ENCODE assay signal across 7 mouse cellular contexts in genomic region chr13:34038056-34038432, GRCm38 (mm10). TPM values are rescaled to one million over a fixed set of nuclear protein-coding genes. Genes with fewer than 3 reads are reported as not detected.
DNase-seq lines count a peak whose midpoint lies in the region; ATAC-seq and TF ChIP-seq lines count a peak whose summit lies in the region.

No protein-coding gene starts in this region.

- DNase-seq in neural tube, embryonic 11.5 days (ENCODE audit: low spot score), result no peak
- DNase-seq in neural tube, embryonic 10.5 days (ENCODE audit: extremely low spot score, low spot score), result no peak
- DNase-seq in urinary bladder, adult 2 months (ENCODE audit: low spot score), result no peak
- DNase-seq in cerebellum, postnatal 36 days, result no peak

- peak; percentile 32; the same call in 1 of the 2 replicates for ATAC-seq in neural tube, embryonic 11.5 days (ENCODE audit: insufficient read depth, low FRiP score, low TSS enrichment)
- no peak for ATAC-seq in embryonic facial prominence, embryonic 13.5 days (ENCODE audit: insufficient number of reproducible peaks, insufficient read depth, low FRiP score, low TSS enrichment, low read depth)
- ATAC-seq in intestine, postnatal 0 days, result no peak
- peak; percentile 19; the same call in 1 of the 2 replicates for ATAC-seq in neural tube, embryonic 14.5 days (ENCODE audit: low read depth)

- H3K4me1 ChIP-seq in neural tube, embryonic 11.5 days (ENCODE audit: control insufficient read depth, insufficient read depth, low read length), result peaks cover 9% of the 10 kb centered on the region; the same call in 1 of the 2 replicates
- peaks cover 14% of the 10 kb centered on the region for H3K4me1 ChIP-seq in embryonic facial prominence, embryonic 13.5 days
- 0 out of 2 replicates have a peak, but pooled peaks cover 7% of the 10 kb centered on the region for H3K4me1 ChIP-seq in intestine, postnatal 0 days (replicated peaks; ENCODE audit: control insufficient read depth, insufficient read depth, low read length)
- peaks cover 9% of the 10 kb centered on the region for H3K4me1 ChIP-seq in neural tube, embryonic 14.5 days (ENCODE audit: control insufficient read depth, insufficient read depth, low read length)

- no peaks in the 10 kb centered on the region for H3K9me3 ChIP-seq in neural tube, embryonic 11.5 days (ENCODE audit: control insufficient read depth, low read length)
- H3K9me3 ChIP-seq in embryonic facial prominence, embryonic 13.5 days, result no peaks in the 10 kb centered on the region; the same call in 1 of the 2 replicates
- H3K9me3 ChIP-seq in intestine, postnatal 0 days (ENCODE audit: control insufficient read depth), result no peaks in the 10 kb centered on the region
- no peaks in the 10 kb centered on the region for H3K9me3 ChIP-seq in neural tube, embryonic 14.5 days (ENCODE audit: control insufficient read depth, low read length)

- H3K4me2 ChIP-seq in neural tube, embryonic 11.5 days (ENCODE audit: low read depth), result peak overlapping the region; percentile 51
- H3K4me2 ChIP-seq in embryonic facial prominence, embryonic 13.5 days, result peak overlapping the region; percentile 78
- H3K4me2 ChIP-seq in intestine, postnatal 0 days (replicated peaks; ENCODE audit: low read depth), result peak overlapping the region; percentile 86
- peak overlapping the region; percentile 91 for H3K4me2 ChIP-seq in neural tube, embryonic 14.5 days (ENCODE audit: low read depth, low read length)

- 61% methylated on average over 5 of the region's 5 CpGs for WGBS in neural tube, embryonic 11.5 days
- WGBS in embryonic facial prominence, embryonic 13.5 days, result 34% methylated on average over 5 of the region's 5 CpGs
- WGBS in intestine, postnatal 0 days, result 24% methylated on average over 5 of the region's 5 CpGs
- 35% methylated on average over 5 of the region's 5 CpGs for WGBS in neural tube, embryonic 14.5 days

- peak overlapping the region; percentile 64 for H3K4me3 ChIP-seq in neural tube, embryonic 11.5 days (ENCODE audit: low read depth, low read length)
- H3K4me3 ChIP-seq in embryonic facial prominence, embryonic 13.5 days, result peak overlapping the region; percentile 75
- peak overlapping the region; percentile 87 for H3K4me3 ChIP-seq in intestine, postnatal 0 days (ENCODE audit: low read depth, low read length)
- peak overlapping the region; percentile 69 for H3K4me3 ChIP-seq in neural tube, embryonic 14.5 days (ENCODE audit: low read depth, low read length)

- H3K36me3 ChIP-seq in neural tube, embryonic 11.5 days (ENCODE audit: control insufficient read depth, insufficient read depth, low read length), result no peaks in the 10 kb centered on the region
- H3K36me3 ChIP-seq in embryonic facial prominence, embryonic 13.5 days, result peaks cover 11% of the 10 kb centered on the region
- H3K36me3 ChIP-seq in intestine, postnatal 0 days (ENCODE audit: control insufficient read depth, insufficient read depth), result peaks cover 8% of the 10 kb centered on the region; the same call in 1 of the 2 replicates
- H3K36me3 ChIP-seq in neural tube, embryonic 14.5 days (ENCODE audit: control insufficient read depth, insufficient read depth, low read length), result 0 out of 2 replicates have a peak, but pooled peaks cover 7% of the 10 kb centered on the region

- no peak for TF ChIP-seq CTCF in intestine, postnatal 0 days (IDR thresholded peaks at IDR 0.05; ENCODE audit: low read depth)

- no peaks in the 10 kb centered on the region for H3K27me3 ChIP-seq in neural tube, embryonic 11.5 days (ENCODE audit: control insufficient read depth, insufficient read depth, low read length)
- no peaks in the 10 kb centered on the region for H3K27me3 ChIP-seq in embryonic facial prominence, embryonic 13.5 days
- no peaks in the 10 kb centered on the region for H3K27me3 ChIP-seq in intestine, postnatal 0 days (replicated peaks; ENCODE audit: control insufficient read depth, insufficient read depth, low read length)
- H3K27me3 ChIP-seq in neural tube, embryonic 14.5 days (ENCODE audit: control insufficient read depth, insufficient read depth, low read length), result no peaks in the 10 kb centered on the region

- H3K27ac ChIP-seq in neural tube, embryonic 11.5 days (ENCODE audit: low read depth, low read length), result 0 out of 2 replicates have a peak overlapping the region, but pooled peaks have one; percentile 54
- peak overlapping the region; percentile 83 for H3K27ac ChIP-seq in embryonic facial prominence, embryonic 13.5 days
- H3K27ac ChIP-seq in intestine, postnatal 0 days (ENCODE audit: low read depth, low read length), result peak overlapping the region; percentile 60
- peak overlapping the region; percentile 83 for H3K27ac ChIP-seq in neural tube, embryonic 14.5 days (ENCODE audit: low read depth, low read length)

- peak overlapping the region; percentile 88 for H3K9ac ChIP-seq in neural tube, embryonic 11.5 days (ENCODE audit: low read length)
- peak overlapping the region; percentile 87 for H3K9ac ChIP-seq in embryonic facial prominence, embryonic 13.5 days
- H3K9ac ChIP-seq in intestine, postnatal 0 days (ENCODE audit: low read depth, low read length), result peak overlapping the region; percentile 89
- peak overlapping the region; percentile 91 for H3K9ac ChIP-seq in neural tube, embryonic 14.5 days (replicated peaks; ENCODE audit: low read depth, low read length)

RNA-seq across cellular contexts. Expression of gene Bphl, which starts 0.6 kb away (rescaled TPM):
- 26.5 and 30.0 TPM in 2 replicates for polyA plus RNA-seq in neural tube, embryonic 11.5 days (2014; fragmentation: Nextera tagmentation; extraction: Ambion mirVana)
- polyA plus RNA-seq in embryonic facial prominence, embryonic 13.5 days (2015; fragmentation: Nextera tagmentation; extraction: Ambion mirVana), result 50.8 and 53.9 TPM in 2 replicates
- 51.5 and 58.2 TPM in 2 replicates for polyA plus RNA-seq in intestine, postnatal 0 days (2015; fragmentation: Nextera tagmentation; extraction: Ambion mirVana)
- polyA plus RNA-seq in neural tube, embryonic 14.5 days (2014; fragmentation: Nextera tagmentation; extraction: Ambion mirVana), result 41.3 and 41.6 TPM in 2 replicates
- 51.3 and 71.5 TPM in 2 replicates for polyA plus RNA-seq in urinary bladder, adult 2 months (2012; rRNA removed)

RNA-seq across cellular contexts. Expression of gene Serpinb6a, which starts 35.5 kb away (rescaled TPM):
- polyA plus RNA-seq in neural tube, embryonic 11.5 days (2014; fragmentation: Nextera tagmentation; extraction: Ambion mirVana), result 29.7 and 33.8 TPM in 2 replicates
- 71.2 and 74.5 TPM in 2 replicates for polyA plus RNA-seq in embryonic facial prominence, embryonic 13.5 days (2015; fragmentation: Nextera tagmentation; extraction: Ambion mirVana)
- polyA plus RNA-seq in intestine, postnatal 0 days (2015; fragmentation: Nextera tagmentation; extraction: Ambion mirVana), result 364 and 373 TPM in 2 replicates
- 39.3 and 53.2 TPM in 2 replicates for polyA plus RNA-seq in neural tube, embryonic 14.5 days (2014; fragmentation: Nextera tagmentation; extraction: Ambion mirVana)
- polyA plus RNA-seq in urinary bladder, adult 2 months (2012; rRNA removed), result 206 and 225 TPM in 2 replicates

RNA-seq across cellular contexts. Expression of gene Ripk1, which starts 35.9 kb away (rescaled TPM):
- polyA plus RNA-seq in neural tube, embryonic 11.5 days (2014; fragmentation: Nextera tagmentation; extraction: Ambion mirVana), result 8.2 and 9.0 TPM in 2 replicates
- polyA plus RNA-seq in embryonic facial prominence, embryonic 13.5 days (2015; fragmentation: Nextera tagmentation; extraction: Ambion mirVana), result 14.8 and 17.3 TPM in 2 replicates
- 25.0 and 27.7 TPM in 2 replicates for polyA plus RNA-seq in intestine, postnatal 0 days (2015; fragmentation: Nextera tagmentation; extraction: Ambion mirVana)
- polyA plus RNA-seq in neural tube, embryonic 14.5 days (2014; fragmentation: Nextera tagmentation; extraction: Ambion mirVana), result 5.2 and 7.9 TPM in 2 replicates
- polyA plus RNA-seq in urinary bladder, adult 2 months (2012; rRNA removed), result 8.9 and 15.2 TPM in 2 replicates

RNA-seq across cellular contexts. Expression of gene Tubb2a, which starts 39.8 kb away (rescaled TPM):
- polyA plus RNA-seq in neural tube, embryonic 11.5 days (2014; fragmentation: Nextera tagmentation; extraction: Ambion mirVana), result 454 and 539 TPM in 2 replicates
- polyA plus RNA-seq in embryonic facial prominence, embryonic 13.5 days (2015; fragmentation: Nextera tagmentation; extraction: Ambion mirVana), result 133 and 136 TPM in 2 replicates
- polyA plus RNA-seq in intestine, postnatal 0 days (2015; fragmentation: Nextera tagmentation; extraction: Ambion mirVana), result 218 and 292 TPM in 2 replicates
- 2,423 and 2,884 TPM in 2 replicates for polyA plus RNA-seq in neural tube, embryonic 14.5 days (2014; fragmentation: Nextera tagmentation; extraction: Ambion mirVana)
- 140 and 213 TPM in 2 replicates for polyA plus RNA-seq in urinary bladder, adult 2 months (2012; rRNA removed)

Comparison
In these comparisons a context has a peak if more than half of its experiments do, and no peak if none do; other contexts are left out.
1. ATAC-seq: peak in neural tube, embryonic 11.5 days (single experiment) and neural tube, embryonic 14.5 days (single experiment); none in embryonic facial prominence, embryonic 13.5 days (single experiment) and intestine, postnatal 0 days (single experiment).
2. Peak in every context shown above with its lines, with median percentiles within 50 percentile points of each other: H3K27ac ChIP-seq, H3K4me2 ChIP-seq, H3K4me3 ChIP-seq and H3K9ac ChIP-seq.